Mouse (Mus musculus): ENCODE data around the gene Zfp839.
"Not testable (repeated sequence)": the region's sequence is repeated elsewhere in the genome, so short reads cannot be mapped to it uniquely, and the experiment has no call there.

Zfp839 gene

GRCm38 (mm10) chr12:110841731-110842493 is 8.1 kb upstream of the Zfp839 start:
- no peak for DNase-seq

DNA sequence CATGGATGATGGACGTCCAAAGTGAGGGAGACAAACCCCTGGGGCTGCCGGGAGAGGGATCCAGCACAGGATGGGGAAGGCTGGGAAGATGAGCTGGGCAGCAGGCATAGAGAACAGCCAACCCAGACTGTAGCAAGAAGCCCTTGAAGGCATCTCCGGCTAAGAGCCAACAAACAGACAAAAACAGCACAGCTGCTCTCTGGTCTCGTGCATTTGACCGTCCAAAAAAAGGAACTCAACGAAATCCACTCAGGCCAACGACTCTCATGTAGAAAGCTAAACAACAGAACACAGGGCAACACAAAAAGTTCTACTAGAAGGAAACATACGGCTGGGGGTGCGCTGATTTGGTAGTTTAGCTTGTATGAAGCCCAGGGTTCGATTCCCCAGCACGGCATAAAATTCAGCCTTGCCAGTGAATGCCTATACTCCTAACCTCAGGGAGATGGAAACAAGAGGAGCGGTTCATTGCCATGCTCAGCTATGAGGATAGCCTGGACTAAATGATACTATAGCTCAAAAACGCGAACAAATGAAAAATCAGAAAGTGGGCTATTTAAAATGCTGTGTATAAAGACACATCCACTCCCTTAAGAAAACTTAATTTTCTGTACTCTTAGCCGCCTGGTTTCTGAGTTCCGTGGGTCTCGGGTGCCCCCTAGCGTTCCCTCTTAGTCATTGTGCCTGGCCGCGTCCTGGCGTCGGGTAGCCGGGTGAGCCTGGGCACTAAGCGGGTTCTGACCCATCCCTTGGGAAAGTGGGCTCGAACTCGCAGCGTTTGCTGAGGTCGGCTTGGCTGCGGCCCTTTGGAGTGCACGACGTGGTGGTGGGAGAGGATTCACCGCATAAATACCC is 6.6 kb upstream of the Zfp839 start:
- no peak for DNase-seq

DNA sequence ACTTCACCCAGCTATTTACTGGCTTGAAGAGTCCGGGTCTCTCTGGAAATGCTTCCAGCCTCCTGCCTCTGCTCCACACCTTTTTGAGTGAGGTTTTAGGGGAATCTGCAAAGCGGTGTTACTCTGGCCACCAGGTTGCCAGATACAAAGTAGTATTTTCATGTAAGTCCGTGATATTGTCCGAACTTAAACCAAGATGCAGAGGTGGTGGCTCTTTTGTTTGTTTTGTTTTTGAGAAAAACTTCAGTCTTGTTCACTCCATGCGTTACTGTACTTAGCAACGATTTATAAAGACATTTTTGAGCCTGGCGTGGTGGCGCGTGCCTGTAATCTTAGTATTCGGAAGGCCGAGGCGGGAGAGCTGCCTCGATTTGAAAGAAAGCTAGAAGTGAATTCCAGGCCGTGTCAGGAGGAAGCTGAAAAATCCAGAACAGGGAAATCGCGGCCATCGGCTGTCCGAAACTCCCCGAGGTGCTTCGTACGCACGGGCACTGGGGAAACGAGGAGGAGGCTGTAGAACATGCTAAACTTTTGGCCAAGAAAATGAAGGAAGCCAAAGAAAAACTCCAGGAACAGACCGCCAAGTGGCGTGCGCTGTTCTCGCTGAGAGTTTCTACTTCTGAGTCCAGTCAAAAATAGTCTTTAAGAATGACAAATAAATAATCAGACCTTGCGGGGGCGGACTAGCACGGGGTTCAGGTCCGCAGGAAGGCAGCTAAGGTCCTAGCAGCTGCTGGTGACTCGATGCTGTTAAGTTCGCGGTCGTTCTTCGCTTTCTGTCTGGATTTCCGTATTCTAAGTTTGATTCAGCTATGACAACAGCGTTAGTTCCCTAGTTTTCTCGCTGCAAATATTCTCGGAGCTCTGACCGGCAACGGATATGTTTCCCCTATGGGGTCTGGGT is 5.6 kb upstream of the Zfp839 start:
- DNase-seq = no peak

GRCm38 (mm10) chr12:110845131-110845880 is 4.7 kb upstream of the Zfp839 start:
- peak; percentile 89 for DNase-seq

GRCm38 (mm10) chr12:110846191-110846765 is 3.8 kb upstream of the Zfp839 start:
- no peak for DNase-seq

GRCm38 (mm10) chr12:110850929-110851256 is 840 bp downstream of the Zfp839 start:
- no peak for DNase-seq

DNA sequence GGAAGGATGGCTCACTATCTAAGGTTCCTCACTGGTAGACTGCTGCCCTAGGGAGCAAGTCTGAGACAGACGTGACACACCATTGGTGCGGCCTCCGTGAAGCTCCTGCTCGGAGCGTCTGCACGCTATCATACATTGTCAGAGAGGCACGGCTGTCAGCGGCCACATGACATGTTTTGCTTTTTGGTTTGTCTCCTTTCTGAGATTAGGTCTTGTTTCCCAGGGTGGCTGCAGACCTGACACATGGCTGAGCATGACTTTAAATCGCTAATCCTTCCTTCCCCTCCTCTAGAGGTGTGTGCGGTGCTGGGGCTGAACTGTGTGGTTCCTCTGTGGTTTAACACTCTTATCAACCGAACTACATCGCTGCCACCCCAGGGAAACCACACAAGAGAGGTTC is 1.4 kb downstream of the Zfp839 start:
- no peak for DNase-seq

DNA sequence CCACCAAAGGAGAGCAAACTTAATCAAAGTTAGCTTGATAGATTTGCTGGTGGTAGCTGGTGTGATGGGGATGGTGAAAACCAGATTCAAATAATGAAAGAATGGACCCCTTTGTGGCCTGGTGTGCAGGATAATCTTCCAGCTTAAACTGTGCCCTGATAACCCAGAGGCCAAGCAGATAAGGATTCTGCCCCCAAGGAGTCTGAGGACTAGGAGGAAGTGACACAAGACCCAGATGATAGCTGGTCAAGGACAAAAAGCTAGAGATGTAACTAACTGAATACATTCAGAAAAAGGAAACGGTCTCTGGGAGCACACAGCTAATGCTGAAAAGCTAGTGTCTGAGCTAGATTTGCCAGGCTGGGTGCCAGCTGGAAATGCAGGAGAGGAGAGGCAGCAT is 1.9 kb downstream of the Zfp839 start:
- no peak for DNase-seq

- no peak for DNase-seq
These were observed 5.0 kb downstream of the Zfp839 start for GRCm38 (mm10) chr12:110854786-110855737.

DNA sequence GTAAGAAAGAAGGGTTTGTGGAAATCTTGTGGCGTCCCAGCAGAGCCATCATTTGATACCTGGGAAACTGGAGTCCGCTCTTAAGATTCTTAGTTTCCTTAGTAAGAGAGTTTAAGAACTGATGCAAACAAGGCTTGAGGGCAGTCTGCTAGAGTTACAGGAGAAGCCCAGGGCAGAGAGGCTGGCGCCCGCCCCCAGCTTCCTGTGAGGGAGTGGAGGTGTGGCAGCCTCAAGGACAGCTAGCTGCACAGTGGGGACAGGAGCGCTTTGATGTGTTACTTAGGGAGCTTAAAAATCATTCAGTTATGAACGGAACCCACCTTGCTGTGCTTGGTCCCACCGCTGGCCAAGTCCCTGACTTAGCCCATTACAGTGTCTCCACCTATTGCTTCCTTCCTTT is 7.1 kb downstream of the Zfp839 start:
- DNase-seq = no peak

DNA sequence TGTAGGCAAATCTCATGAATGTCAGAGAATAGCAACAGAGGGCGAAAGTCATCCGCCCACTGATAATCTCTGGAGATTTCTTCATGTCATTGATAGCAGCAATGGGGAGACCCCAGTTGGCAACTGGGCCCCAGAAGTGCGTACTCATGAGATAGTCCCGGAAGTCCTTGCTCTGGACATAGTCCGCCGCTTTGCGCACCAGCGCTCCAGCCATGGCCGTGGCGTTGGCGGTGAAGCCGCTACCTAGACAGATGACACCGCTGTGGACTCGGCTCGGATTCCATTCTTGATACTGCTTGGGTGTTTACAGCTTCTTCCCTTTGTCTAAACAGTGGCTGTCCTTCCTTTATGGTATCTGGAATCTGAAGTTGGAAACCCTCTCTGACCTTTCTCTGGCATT is 8.6 kb downstream of the Zfp839 start:
- not testable (repeated sequence) for DNase-seq

DNA sequence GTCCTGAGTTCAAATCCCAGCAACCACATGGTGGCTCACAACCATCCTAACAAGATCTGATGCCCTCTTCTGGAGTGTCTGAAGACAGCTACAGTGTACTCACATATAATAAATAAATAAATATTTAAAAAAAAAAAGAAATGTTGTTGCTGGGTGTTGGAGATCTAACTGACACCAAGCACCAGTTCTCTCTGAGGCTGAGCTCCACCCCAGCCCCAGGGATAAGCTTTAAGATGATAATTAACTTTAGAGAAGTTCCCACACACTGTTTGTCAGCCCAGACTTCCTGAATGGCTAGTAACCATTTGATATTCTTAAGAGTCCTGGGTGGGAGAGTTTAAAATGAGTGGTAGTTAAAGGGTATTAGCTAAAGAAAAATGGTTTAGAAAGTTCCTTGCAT is 10.2 kb downstream of the Zfp839 start:
- DNase-seq = no peak

DNA sequence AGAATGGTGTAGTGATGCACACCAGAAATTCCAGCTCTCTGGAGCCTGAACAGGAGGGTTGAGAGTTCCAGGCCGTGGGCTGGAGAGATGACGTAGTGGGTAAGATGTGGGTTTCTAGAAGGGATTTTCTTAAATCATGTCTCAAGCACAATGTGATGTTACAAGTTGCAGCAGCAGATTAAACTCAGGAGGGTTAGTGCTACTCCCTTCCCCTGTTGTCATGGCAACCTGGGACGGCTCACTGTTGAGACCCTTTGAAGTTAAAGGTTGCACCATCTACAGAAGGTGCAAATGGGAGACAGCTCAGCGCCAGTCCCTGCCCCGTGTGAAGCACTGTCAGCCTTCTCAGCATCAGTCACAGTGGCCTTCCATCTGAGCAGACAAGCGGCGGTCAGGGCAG is 11.2 kb downstream of the Zfp839 start:
- DNase-seq = no peak

DNA sequence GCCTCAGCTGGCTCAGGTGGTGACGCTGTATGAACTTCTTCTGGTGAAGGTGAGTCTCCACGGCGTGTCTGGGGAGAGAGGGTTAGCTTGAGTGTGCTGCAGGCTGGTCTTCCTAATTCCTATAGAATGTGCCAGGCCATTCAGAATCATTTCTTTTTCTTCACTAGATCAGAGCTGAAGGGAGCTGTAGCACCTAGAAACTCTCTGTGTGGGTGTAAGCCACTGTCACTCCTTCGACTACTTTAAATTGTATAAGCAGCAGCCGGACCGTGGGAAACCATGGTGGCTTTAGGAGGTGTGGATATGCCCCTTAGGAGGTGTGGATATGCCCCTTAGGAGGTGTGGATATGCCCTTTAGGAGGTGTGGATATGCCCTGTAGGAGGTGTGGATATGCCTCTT is 14.0 kb downstream of the Zfp839 start:
- DNase-seq = no peak

GRCm38 (mm10) chr12:110865571-110865970 is 15.5 kb downstream of the Zfp839 start:
- DNase-seq = no peak

DNA sequence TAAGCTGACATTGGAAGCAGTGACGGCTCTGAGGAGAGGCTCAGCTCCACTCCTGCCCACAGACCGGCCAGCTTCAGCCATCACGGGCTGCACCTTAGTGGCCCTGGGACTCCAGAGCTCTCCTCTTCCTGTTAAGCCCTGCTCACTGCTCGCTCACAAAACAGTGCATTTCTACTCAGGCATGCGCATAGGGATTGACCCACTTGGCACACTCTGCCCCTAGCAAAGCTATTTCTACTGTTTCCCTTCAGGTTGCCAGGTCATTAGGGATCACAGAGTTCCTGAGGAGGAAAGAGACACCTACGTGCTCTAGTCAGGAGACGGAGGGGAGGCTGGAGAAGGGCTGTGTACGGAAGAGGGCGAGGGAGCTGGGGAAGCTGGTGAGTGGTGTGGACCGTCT is 15.9 kb downstream of the Zfp839 start:
- DNase-seq = no peak

DNA sequence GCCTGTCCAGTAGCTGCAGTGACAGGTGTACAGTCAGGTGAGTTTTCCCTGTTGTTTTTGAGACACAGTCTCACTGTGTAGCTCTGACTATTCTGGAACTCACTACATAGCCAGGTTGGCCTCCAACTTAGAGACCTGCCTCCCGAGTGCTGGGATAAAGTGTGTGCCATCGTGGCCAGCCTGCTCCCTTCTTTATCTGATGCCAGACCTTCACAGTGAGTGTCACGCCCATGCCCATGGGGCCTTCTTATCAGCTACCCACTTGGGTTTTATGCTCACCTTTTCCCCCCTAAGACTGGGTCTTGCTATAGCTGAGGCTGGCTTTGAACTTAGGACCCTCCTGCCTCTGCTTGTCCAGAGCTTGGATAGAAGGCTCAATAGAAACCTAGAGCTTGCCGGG is 20.1 kb downstream of the Zfp839 start:
- DNase-seq = no peak

GRCm38 (mm10) chr12:110871247-110871646 is 21.2 kb downstream of the Zfp839 start:
- no peak for DNase-seq

- no peak for DNase-seq
These were observed 25.3 kb downstream of the Zfp839 start for GRCm38 (mm10) chr12:110875351-110875750.

DNA sequence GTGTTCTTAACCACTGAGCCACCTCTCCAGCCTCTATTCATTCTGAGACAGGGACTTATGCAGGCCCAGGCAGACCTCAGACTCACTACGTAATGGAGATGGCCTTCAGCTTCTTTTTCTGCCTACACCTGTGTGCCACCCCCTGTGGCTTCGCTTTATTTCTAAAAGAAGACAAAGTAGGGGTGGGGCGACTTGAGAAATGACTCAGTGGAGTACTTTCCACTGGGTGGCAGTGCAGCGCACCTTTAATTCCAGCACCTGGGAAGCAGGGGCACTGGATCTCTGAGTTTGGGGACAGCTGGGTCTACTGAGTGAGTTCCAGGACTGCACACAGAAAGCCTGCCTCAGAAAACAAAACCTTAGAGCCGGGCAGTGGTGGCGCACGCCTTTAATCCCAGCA is 32.2 kb downstream of the Zfp839 start:
- no peak for DNase-seq

GRCm38 (mm10) chr12:110885251-110885650 is 35.2 kb downstream of the Zfp839 start:
- DNase-seq = no peak
